Mouse (Mus musculus): Measurements from ENCODE around the gene Selenbp1. TPM values are rescaled to one million over a fixed set of nuclear protein-coding genes. Genes with fewer than 3 reads are reported as not detected.
"Not testable (repeated sequence)": the region's sequence is repeated elsewhere in the genome, so short reads cannot be mapped to it uniquely, and the experiment has no call there.

The Selenbp1 gene
- polyA plus RNA-seq, 1 experiment from 2014 or later: 89.6 TPM

GRCm38 (mm10) chr3:94934564-94934963, 1.7 kb downstream of the Selenbp1 start:
- H3K9me3 ChIP-seq (replicated peaks); ATAC-seq (replicated peaks; ENCODE audit: insufficient number of reproducible peaks, insufficient read depth, low FRiP score, low read depth); H3K36me3 ChIP-seq; H3K4me2 ChIP-seq; H3K4me3 ChIP-seq; H3K27ac ChIP-seq; H3K27me3 ChIP-seq; H3K9ac ChIP-seq; H3K4me1 ChIP-seq (replicated peaks): not testable (repeated sequence)
- WGBS: 94% methylated on average over 3 of the region's 3 CpGs

- not testable (repeated sequence) for H3K27ac ChIP-seq
- 67% methylated on average over 3 of the region's 3 CpGs for WGBS
These were observed 2.5 kb downstream of the Selenbp1 start for GRCm38 (mm10) chr3:94935332-94935731.

GRCm38 (mm10) chr3:94936147-94936546, 3.3 kb downstream of the Selenbp1 start:
- not testable (repeated sequence) for H3K4me1 ChIP-seq (replicated peaks); H3K9ac ChIP-seq; H3K27me3 ChIP-seq; H3K36me3 ChIP-seq; H3K4me3 ChIP-seq; H3K27ac ChIP-seq; H3K4me2 ChIP-seq; H3K9me3 ChIP-seq (replicated peaks); ATAC-seq (replicated peaks; ENCODE audit: insufficient number of reproducible peaks, insufficient read depth, low FRiP score, low read depth)
- 87% methylated on average over 5 of the region's 5 CpGs for WGBS

More at GRCm38 (mm10) chr3:94935332-94935731, 2.5 kb downstream of the Selenbp1 start:
- not testable (repeated sequence) for H3K36me3 ChIP-seq; ATAC-seq (replicated peaks; ENCODE audit: insufficient number of reproducible peaks, insufficient read depth, low FRiP score, low read depth); H3K4me1 ChIP-seq (replicated peaks); H3K9me3 ChIP-seq (replicated peaks); H3K4me3 ChIP-seq; H3K27me3 ChIP-seq; H3K9ac ChIP-seq; H3K4me2 ChIP-seq

- not testable (repeated sequence) for H3K36me3 ChIP-seq; ATAC-seq (replicated peaks; ENCODE audit: insufficient number of reproducible peaks, insufficient read depth, low FRiP score, low read depth); H3K4me1 ChIP-seq (replicated peaks); H3K4me2 ChIP-seq; H3K9me3 ChIP-seq (replicated peaks); H3K27ac ChIP-seq; H3K27me3 ChIP-seq; H3K4me3 ChIP-seq; H3K9ac ChIP-seq
- 91% methylated on average over 7 of the region's 7 CpGs for WGBS
These were observed 4.3 kb downstream of the Selenbp1 start for GRCm38 (mm10) chr3:94937194-94937593.

GRCm38 (mm10) chr3:94940033-94940432, 7.2 kb downstream of the Selenbp1 start:
- not testable (repeated sequence) for H3K36me3 ChIP-seq; H3K4me3 ChIP-seq; H3K27ac ChIP-seq; H3K4me1 ChIP-seq (replicated peaks); H3K27me3 ChIP-seq; H3K9ac ChIP-seq; H3K4me2 ChIP-seq; ATAC-seq (replicated peaks; ENCODE audit: insufficient number of reproducible peaks, insufficient read depth, low FRiP score, low read depth); H3K9me3 ChIP-seq (replicated peaks)
- WGBS: 29% methylated on average over 9 of the region's 9 CpGs

GRCm38 (mm10) chr3:94942211-94942967, 9.5 kb downstream of the Selenbp1 start:
- not testable (repeated sequence) for H3K4me1 ChIP-seq (replicated peaks); H3K9ac ChIP-seq; H3K4me2 ChIP-seq; H3K27ac ChIP-seq; H3K27me3 ChIP-seq; ATAC-seq (replicated peaks; ENCODE audit: insufficient number of reproducible peaks, insufficient read depth, low FRiP score, low read depth); H3K36me3 ChIP-seq; H3K9me3 ChIP-seq (replicated peaks); H3K4me3 ChIP-seq
- WGBS: 71% methylated on average over 9 of the region's 9 CpGs

- H3K9ac ChIP-seq; H3K4me3 ChIP-seq; ATAC-seq (replicated peaks; ENCODE audit: insufficient number of reproducible peaks, insufficient read depth, low FRiP score, low read depth); H3K27ac ChIP-seq; H3K4me2 ChIP-seq; H3K9me3 ChIP-seq (replicated peaks); H3K27me3 ChIP-seq; H3K36me3 ChIP-seq; H3K4me1 ChIP-seq (replicated peaks): not testable (repeated sequence)
- WGBS: 31% methylated on average over 4 of the region's 4 CpGs
These were observed 10.8 kb downstream of the Selenbp1 start for GRCm38 (mm10) chr3:94943706-94944105.

- ATAC-seq (replicated peaks; ENCODE audit: insufficient number of reproducible peaks, insufficient read depth, low FRiP score, low read depth): no peak
- WGBS: 61% methylated on average over 3 of the region's 3 CpGs
These were observed 15.3 kb downstream of the Selenbp1 start for GRCm38 (mm10) chr3:94948066-94948614.

GRCm38 (mm10) chr3:94949645-94950044, 16.8 kb downstream of the Selenbp1 start:
- H3K9me3 ChIP-seq (replicated peaks): no peaks in the 10 kb centered on the region
- H3K36me3 ChIP-seq: no peaks in the 10 kb centered on the region
- no peak overlapping the region for H3K4me3 ChIP-seq
- no peaks in the 10 kb centered on the region for H3K27me3 ChIP-seq
- no peak overlapping the region for H3K4me2 ChIP-seq
- no peak for ATAC-seq (replicated peaks; ENCODE audit: insufficient number of reproducible peaks, insufficient read depth, low FRiP score, low read depth)
- H3K4me1 ChIP-seq (replicated peaks): peaks cover 9% of the 10 kb centered on the region
- no peak overlapping the region for H3K27ac ChIP-seq
- 72% methylated on average over 3 of the region's 3 CpGs for WGBS
- no peak overlapping the region for H3K9ac ChIP-seq

More at GRCm38 (mm10) chr3:94948066-94948614, 15.3 kb downstream of the Selenbp1 start:
- Histone ChIP-seq H3K4me2 (no peak overlapping the region), H3K36me3 (no peaks in the 10 kb centered on the region), H3K4me1 (replicated peaks) (peaks cover 5% of the 10 kb centered on the region; the same call in 1 of the 2 replicates), H3K4me3 (no peak overlapping the region), H3K9ac (no peak overlapping the region), H3K9me3 (replicated peaks) (no peaks in the 10 kb centered on the region), H3K27ac (no peak overlapping the region), H3K27me3 (no peaks in the 10 kb centered on the region)

GRCm38 (mm10) chr3:94952806-94953205, 19.9 kb downstream of the Selenbp1 start:
- Histone ChIP-seq H3K9ac (no peak overlapping the region), H3K4me2 (peak overlapping the region; percentile 85), H3K4me3 (peak overlapping the region; percentile 95), H3K27ac (no peak overlapping the region), H3K36me3 (peaks cover 23% of the 10 kb centered on the region), H3K27me3 (no peaks in the 10 kb centered on the region), H3K4me1 (replicated peaks) (peaks cover 16% of the 10 kb centered on the region), H3K9me3 (replicated peaks) (no peaks in the 10 kb centered on the region)
- 73% methylated on average over 5 of the region's 5 CpGs for WGBS
- ATAC-seq (replicated peaks; ENCODE audit: insufficient number of reproducible peaks, insufficient read depth, low FRiP score, low read depth): no peak

- Histone ChIP-seq H3K27ac (peak overlapping the region; percentile 80), H3K4me2 (peak overlapping the region; percentile 85), H3K4me1 (replicated peaks) (peaks cover 17% of the 10 kb centered on the region), H3K36me3 (peaks cover 27% of the 10 kb centered on the region), H3K4me3 (peak overlapping the region; percentile 95), H3K9me3 (replicated peaks) (no peaks in the 10 kb centered on the region), H3K27me3 (no peaks in the 10 kb centered on the region), H3K9ac (peak overlapping the region; percentile 68)
- 13% methylated on average over 9 of the region's 9 CpGs for WGBS
- ATAC-seq (replicated peaks; ENCODE audit: insufficient number of reproducible peaks, insufficient read depth, low FRiP score, low read depth): no peak
These were observed 20.5 kb downstream of the Selenbp1 start for GRCm38 (mm10) chr3:94953384-94953763.
